Mouse (Mus musculus) midbrain, embryonic 16.5 days (tissue): ENCODE data around the gene Lrig1. TPM values are rescaled to one million over a fixed set of nuclear protein-coding genes. Genes with fewer than 3 reads are reported as not detected.
A peak's percentile ranks its signal among the peaks of the same experiment; 100 is the strongest.

Source experiments
- ATAC-seq: fragments of 200-750 bp; cut with Nextera tagmentation; 2 replicates; pipeline ENCODE4 v1.8.0; 2017; ENCODE audit warnings: moderate TSS enrichment
- H3K27ac ChIP-seq: fragments of 300-500 bp; sonication (generic); 2 replicates; pipeline ENCODE4 v1.5.1; 2014; ENCODE audit warnings: mild to moderate bottlenecking, low read length, mixed read lengths
- H3K27me3 ChIP-seq: fragments of 300-500 bp; sonication (generic); 2 replicates; pipeline ENCODE4 v1.6.1; 2014; ENCODE audit warnings: low read depth, low read length, mixed read lengths; ENCODE audit not compliant: control insufficient read depth, insufficient read depth
- H3K36me3 ChIP-seq: fragments of 300-500 bp; sonication (generic); 2 replicates; pipeline ENCODE4 v1.6.1; 2014; ENCODE audit warnings: mild to moderate bottlenecking, low read length, moderate library complexity, mixed read lengths; ENCODE audit not compliant: control insufficient read depth, insufficient read depth
- H3K4me1 ChIP-seq: fragments of 300-500 bp; sonication (generic); 2 replicates; pipeline ENCODE4 v1.6.1; 2014; ENCODE audit warnings: mild to moderate bottlenecking, low read length, mixed read lengths; ENCODE audit not compliant: control insufficient read depth, insufficient read depth
- H3K4me2 ChIP-seq: fragments of 300-500 bp; sonication (generic); 2 replicates; pipeline ENCODE4 v1.6.1; 2014; ENCODE audit warnings: mild to moderate bottlenecking, low read length, mixed read lengths
- H3K4me3 ChIP-seq: fragments of 300-500 bp; sonication (generic); 2 replicates; pipeline ENCODE4 v1.5.1; 2014; ENCODE audit warnings: low read depth, mild to moderate bottlenecking, low read length, moderate library complexity, mixed read lengths
- H3K9ac ChIP-seq: fragments of 300-500 bp; sonication (generic); 2 replicates; pipeline ENCODE4 v1.6.1; 2014; ENCODE audit warnings: low read depth, low read length, mixed read lengths
- H3K9me3 ChIP-seq: fragments of 300-500 bp; sonication (generic); replicated peaks from 2 replicates; pipeline ENCODE4 v1.6.1; 2014; ENCODE audit warnings: mild to moderate bottlenecking, low read length, mixed read lengths; ENCODE audit not compliant: control insufficient read depth, poor library complexity, severe bottlenecking
- WGBS: fragments of 180-500 bp; shearing (Covaris S2); extraction: QIAGEN DNeasy Blood & Tissue Kit; methylation state at CpG from one replicate; pipeline ENCODE4 v1.1.7; 2014; 5-methylcytosine and 5-hydroxymethylcytosine counted together
- polyA plus RNA-seq: library from polyadenylated mRNA; unstranded; fragments of >200 nt; fragmentation: Nextera tagmentation; extraction: Ambion mirVana; gene quantifications from 2 replicates; pipeline ENCODE4 v1.2.1, GENCODE M21; 2015

Lrig1 gene
- polyA plus RNA-seq, 1 experiment from 2014 or later, result 14.2 TPM

DNA sequence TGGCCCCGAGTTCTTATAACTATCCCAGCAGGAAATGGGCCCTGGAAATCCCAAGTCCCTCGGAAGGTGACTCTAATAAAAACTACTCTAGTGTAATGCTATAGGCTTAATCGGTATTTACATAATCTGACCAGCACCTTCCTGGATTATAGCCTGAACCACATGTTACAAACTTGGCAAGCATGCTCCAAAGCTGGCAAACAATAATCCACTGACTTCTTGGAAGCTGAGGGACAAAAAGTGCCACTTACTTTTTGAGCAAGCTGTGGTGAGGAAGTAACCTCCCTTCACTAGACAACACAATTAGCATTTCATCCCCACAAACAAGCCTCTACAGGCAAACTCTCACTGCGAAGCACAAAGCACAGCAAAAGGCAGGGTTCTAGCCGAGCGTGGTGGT lies 30.6 kb downstream of the Lrig1 start:
- Histone ChIP-seq H3K4me2 (no peak overlapping the region), H3K4me1 (peaks cover 16% of the 10 kb centered on the region), H3K36me3 (no peaks in the 10 kb centered on the region), H3K27me3 (no peaks in the 10 kb centered on the region), H3K9ac (no peak overlapping the region), H3K4me3 (no peak overlapping the region), H3K27ac (no peak overlapping the region), H3K9me3 (no peaks in the 10 kb centered on the region)
- no peak for ATAC-seq
- WGBS, result 55% methylated on average over 6 of the region's 6 CpGs

DNA sequence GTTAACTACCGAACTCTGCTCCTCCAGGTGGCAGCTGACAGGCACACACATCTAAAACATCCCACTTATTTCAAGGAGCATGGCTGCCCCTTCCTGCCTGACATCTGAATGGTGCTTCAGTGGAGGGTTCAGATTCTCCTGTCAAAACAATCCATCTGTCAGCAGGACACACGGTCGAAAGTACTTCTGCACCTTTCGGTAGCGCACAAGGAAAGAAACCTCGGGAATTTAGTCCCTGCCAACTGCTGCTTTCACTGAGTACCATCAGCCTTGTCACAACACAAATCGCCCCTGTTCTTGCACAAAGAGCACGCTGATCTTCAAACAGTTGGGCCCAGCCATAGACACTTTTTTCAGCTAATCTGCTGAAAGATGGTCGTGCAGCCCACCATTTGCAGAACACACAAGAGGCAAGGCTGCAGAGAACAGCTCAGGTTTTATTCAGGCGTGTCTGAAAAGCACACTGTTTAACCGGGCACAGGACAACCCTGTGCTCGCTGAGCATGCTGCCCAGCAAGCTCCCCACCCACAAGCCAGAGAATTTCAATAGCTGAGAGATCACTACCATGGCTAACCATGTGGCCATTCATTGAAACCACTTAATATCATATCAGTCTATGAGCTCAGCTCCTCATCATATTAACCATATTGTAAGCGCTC lies 31.6 kb downstream of the Lrig1 start:
- H3K4me2 ChIP-seq, result peak overlapping the region; percentile 18
- H3K9me3 ChIP-seq, result no peaks in the 10 kb centered on the region
- H3K27me3 ChIP-seq, result no peaks in the 10 kb centered on the region
- peaks cover 10% of the 10 kb centered on the region for H3K4me1 ChIP-seq
- no peak overlapping the region for H3K4me3 ChIP-seq
- no peak overlapping the region for H3K27ac ChIP-seq
- H3K9ac ChIP-seq, result no peak overlapping the region
- 24% methylated on average over 13 of the region's 13 CpGs for WGBS
- 0 out of 2 replicates have a peak, but pooled peaks have one; percentile 17 for ATAC-seq
- no peaks in the 10 kb centered on the region for H3K36me3 ChIP-seq

DNA sequence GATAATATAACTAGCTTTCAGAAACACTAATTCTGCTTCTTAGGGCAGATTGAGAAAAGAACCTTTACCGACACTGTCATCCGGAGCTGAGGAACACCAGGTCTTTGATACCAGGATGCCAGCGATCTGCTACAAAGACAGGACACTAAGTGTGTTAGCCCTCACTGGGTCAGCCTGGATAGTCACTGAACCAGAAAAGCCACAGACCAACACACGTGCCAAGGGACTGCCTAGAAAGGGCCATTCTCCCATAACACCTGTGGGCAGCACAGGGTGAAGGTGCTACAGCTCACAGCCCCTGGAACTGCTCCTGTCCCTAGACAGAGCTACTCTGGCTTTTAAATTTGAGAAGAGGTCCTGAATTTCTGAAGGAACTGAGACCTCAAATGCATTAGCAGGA lies 32.8 kb downstream of the Lrig1 start:
- Histone ChIP-seq H3K27me3 (no peaks in the 10 kb centered on the region), H3K4me3 (no peak overlapping the region), H3K36me3 (no peaks in the 10 kb centered on the region), H3K9ac (no peak overlapping the region), H3K4me1 (peaks cover 10% of the 10 kb centered on the region), H3K27ac (no peak overlapping the region), H3K9me3 (no peaks in the 10 kb centered on the region), H3K4me2 (no peak overlapping the region)
- 74% methylated on average over 4 of the region's 4 CpGs for WGBS
- ATAC-seq, result no peak

DNA sequence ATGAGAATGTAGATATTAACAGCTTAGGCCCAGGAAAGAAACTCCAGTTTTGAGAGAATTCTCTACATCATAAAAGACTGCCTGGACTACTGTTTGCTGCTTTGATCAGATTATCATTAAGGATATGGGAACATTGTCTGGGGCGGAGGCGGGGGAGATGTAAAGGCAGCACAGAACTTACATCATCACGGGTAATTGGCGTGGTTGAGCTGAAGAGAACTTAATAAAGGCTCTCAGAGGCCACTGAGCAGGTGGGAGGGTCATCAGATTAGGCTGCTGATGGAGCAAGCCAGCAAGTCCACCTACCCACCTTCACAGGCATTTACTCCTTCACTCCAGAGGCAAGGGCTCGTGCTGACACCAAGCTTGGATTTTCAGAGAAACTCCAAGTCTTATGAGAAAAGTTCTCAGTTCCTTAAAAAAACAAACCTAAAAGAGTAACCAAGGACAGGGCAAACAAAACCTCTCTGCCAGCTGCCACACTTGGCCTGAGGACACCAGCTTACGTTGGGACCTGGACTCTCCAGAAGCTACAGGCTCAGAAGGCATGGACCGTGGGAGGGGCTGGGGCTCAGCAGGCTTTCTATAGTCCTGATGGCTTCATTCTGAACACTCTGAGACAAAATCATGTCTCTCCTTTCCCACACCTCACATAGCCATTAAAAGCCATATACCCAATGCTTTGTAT lies 33.4 kb downstream of the Lrig1 start:
- no peak for ATAC-seq
- Histone ChIP-seq H3K9me3 (no peaks in the 10 kb centered on the region), H3K4me2 (no peak overlapping the region), H3K27ac (no peak overlapping the region), H3K9ac (no peak overlapping the region), H3K4me1 (peaks cover 10% of the 10 kb centered on the region), H3K36me3 (no peaks in the 10 kb centered on the region), H3K4me3 (no peak overlapping the region), H3K27me3 (no peaks in the 10 kb centered on the region)
- WGBS, result 59% methylated on average over 7 of the region's 7 CpGs

DNA sequence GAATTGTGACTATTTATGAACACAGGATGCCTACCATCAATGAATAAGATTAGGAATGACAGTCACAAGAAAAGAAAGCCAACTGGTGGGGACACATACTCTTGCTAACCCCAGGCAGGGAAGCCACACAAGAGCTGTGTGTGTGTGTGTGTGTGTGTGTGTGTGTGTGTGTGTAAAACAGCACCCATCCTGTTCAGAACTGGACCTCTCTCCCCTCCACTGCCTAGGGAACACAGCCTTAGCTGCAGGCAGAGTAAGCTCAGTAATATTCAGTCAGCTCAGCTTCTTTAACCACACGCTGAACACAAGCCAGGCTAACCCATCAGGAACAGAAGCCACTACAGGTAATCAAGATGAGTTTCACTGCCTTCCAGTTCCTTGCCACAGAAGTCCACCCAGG lies 34.3 kb downstream of the Lrig1 start:
- Histone ChIP-seq H3K9me3 (no peaks in the 10 kb centered on the region), H3K27me3 (no peaks in the 10 kb centered on the region), H3K4me1 (peaks cover 10% of the 10 kb centered on the region), H3K36me3 (no peaks in the 10 kb centered on the region), H3K4me2 (no peak overlapping the region), H3K9ac (no peak overlapping the region), H3K27ac (no peak overlapping the region), H3K4me3 (no peak overlapping the region)
- ATAC-seq, result no peak
- WGBS, result 76% methylated on average over 1 of the region's 1 CpGs

DNA sequence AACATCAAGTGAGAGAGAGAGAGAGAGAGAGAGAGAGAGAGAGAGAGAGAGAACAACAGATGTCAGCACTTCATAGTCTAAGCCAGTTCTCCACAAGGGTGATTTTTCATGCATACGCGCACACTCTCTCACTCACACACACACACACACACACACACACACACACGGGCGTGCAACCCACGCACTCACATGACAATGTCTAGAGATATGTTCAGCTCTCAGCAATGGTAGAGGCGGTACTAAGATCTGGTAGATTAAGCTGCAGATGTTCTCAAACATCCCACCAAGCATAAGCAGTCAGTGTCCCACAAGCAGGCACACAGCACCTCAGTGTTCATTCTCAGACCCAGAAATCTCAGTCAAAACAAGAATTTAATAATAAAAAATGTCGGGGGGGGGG lies 34.7 kb downstream of the Lrig1 start:
- Histone ChIP-seq H3K9ac (no peak overlapping the region), H3K4me2 (no peak overlapping the region), H3K4me3 (no peak overlapping the region), H3K27me3 (no peaks in the 10 kb centered on the region), H3K4me1 (peaks cover 10% of the 10 kb centered on the region), H3K27ac (no peak overlapping the region), H3K9me3 (no peaks in the 10 kb centered on the region), H3K36me3 (no peaks in the 10 kb centered on the region)
- no peak for ATAC-seq
- 83% methylated on average over 7 of the region's 7 CpGs for WGBS

DNA sequence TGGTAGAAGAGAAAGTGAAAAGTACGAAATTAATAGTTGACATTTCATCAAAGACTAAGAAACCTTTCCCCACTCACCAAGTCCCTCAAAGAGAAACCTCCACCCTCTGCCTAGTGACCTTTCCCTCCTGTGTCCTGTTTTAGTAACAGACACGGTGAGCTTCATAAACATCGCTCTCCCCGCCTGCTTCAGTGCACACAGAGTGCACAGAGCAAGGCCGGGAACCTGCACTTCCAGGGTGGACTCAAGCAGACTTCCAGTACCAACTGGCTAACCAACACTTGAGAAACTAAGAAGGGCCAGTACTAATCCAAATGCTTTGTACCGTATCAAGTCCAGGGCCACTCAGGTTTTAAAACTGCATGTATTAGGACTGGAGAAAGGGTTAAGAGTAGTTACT lies 36.0 kb downstream of the Lrig1 start:
- H3K27ac ChIP-seq, result no peak overlapping the region
- no peak for ATAC-seq
- H3K4me1 ChIP-seq, result peaks cover 10% of the 10 kb centered on the region
- H3K4me2 ChIP-seq, result no peak overlapping the region
- H3K9ac ChIP-seq, result no peak overlapping the region
- no peaks in the 10 kb centered on the region for H3K27me3 ChIP-seq
- WGBS, result 81% methylated on average over 6 of the region's 6 CpGs
- H3K4me3 ChIP-seq, result no peak overlapping the region
- no peaks in the 10 kb centered on the region for H3K9me3 ChIP-seq
- no peaks in the 10 kb centered on the region for H3K36me3 ChIP-seq

DNA sequence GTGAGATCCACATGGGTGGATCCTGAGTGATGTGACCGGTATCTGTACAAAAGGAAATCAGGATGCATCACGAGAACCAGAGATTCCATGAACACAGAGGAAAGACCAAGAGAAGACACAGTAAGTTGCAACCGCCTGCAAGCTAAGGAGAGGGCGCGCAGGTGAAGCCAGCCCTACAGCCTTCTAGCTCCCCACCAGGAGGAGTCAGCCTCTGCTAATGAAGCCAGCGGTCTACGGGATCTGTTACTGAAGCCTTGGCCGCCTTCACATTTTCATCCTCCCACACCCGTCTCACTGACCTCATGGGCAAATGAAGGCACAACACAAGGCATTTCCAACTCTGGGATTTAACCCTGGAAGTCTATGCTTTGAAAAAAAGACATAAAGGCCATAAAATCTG lies 38.0 kb downstream of the Lrig1 start:
- Histone ChIP-seq H3K4me1 (peaks cover 5% of the 10 kb centered on the region; the same call in 1 of the 2 replicates), H3K27ac (no peak overlapping the region), H3K4me2 (no peak overlapping the region), H3K4me3 (no peak overlapping the region), H3K36me3 (no peaks in the 10 kb centered on the region), H3K27me3 (no peaks in the 10 kb centered on the region), H3K9ac (no peak overlapping the region), H3K9me3 (no peaks in the 10 kb centered on the region)
- WGBS, result 90% methylated on average over 9 of the region's 9 CpGs
- no peak for ATAC-seq

DNA sequence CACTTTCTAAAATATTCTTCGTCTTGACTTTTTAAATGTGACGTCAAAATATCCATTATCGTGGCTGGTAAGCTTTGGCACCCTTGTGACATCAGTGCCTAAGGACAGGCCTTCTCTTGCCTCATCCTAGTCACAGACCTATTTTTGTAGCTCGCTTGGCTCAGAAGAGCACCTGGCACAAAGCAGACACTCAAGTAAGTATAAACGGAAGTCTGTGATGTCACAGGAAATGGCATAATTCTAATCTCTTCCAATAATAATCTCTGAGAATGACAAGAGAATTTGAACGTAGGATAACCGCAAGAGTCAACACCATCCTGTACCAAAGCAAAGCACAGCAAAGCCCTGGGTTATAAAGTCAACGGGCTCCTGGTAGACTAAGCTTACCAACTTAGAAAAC lies 38.6 kb downstream of the Lrig1 start:
- no peaks in the 10 kb centered on the region for H3K27me3 ChIP-seq
- WGBS, result 92% methylated on average over 8 of the region's 8 CpGs
- H3K4me3 ChIP-seq, result no peak overlapping the region
- no peak for ATAC-seq
- H3K9me3 ChIP-seq, result no peaks in the 10 kb centered on the region
- peaks cover 5% of the 10 kb centered on the region; the same call in 1 of the 2 replicates for H3K4me1 ChIP-seq
- no peak overlapping the region for H3K27ac ChIP-seq
- no peak overlapping the region for H3K4me2 ChIP-seq
- H3K36me3 ChIP-seq, result no peaks in the 10 kb centered on the region
- no peak overlapping the region for H3K9ac ChIP-seq
